Mouse (Mus musculus): ENCODE measurements around the gene Acsl3.

Acsl3 gene

GRCm38 (mm10) chr1:78657671-78658440 lies at the start of gene Acsl3, which contains the start of gene Utp14b:
Acsl3 (plus strand) TSS chr1:78657825.
Utp14b (plus strand) TSS chr1:78658038.
- peak; percentile 97 for DNase-seq (ENCODE audit: low spot score)

- peak; percentile 36 for DNase-seq (ENCODE audit: low spot score)
These were observed 48.3 kb upstream of the Acsl3 start for GRCm38 (mm10) chr1:78609134-78609907.

- DNase-seq (ENCODE audit: low spot score) = no peak
These were observed 46.6 kb upstream of the Acsl3 start for GRCm38 (mm10) chr1:78611039-78611438.

- DNase-seq (ENCODE audit: low spot score) = no peak
These were observed 44.7 kb upstream of the Acsl3 start for GRCm38 (mm10) chr1:78612959-78613358.

GRCm38 (mm10) chr1:78624352-78624751 lies 33.3 kb upstream of the Acsl3 start:
- no peak for DNase-seq (ENCODE audit: low spot score)

GRCm38 (mm10) chr1:78634486-78634885 lies 23.1 kb upstream of the Acsl3 start:
- DNase-seq (ENCODE audit: low spot score) = no peak

GRCm38 (mm10) chr1:78640871-78641270 lies 16.8 kb upstream of the Acsl3 start:
- DNase-seq (ENCODE audit: low spot score) = no peak

GRCm38 (mm10) chr1:78641791-78642190 lies 15.8 kb upstream of the Acsl3 start:
- no peak for DNase-seq (ENCODE audit: low spot score)

- no peak for DNase-seq (ENCODE audit: low spot score)
These were observed 15.4 kb upstream of the Acsl3 start for GRCm38 (mm10) chr1:78642197-78642596.

GRCm38 (mm10) chr1:78647317-78647885 lies 10.2 kb upstream of the Acsl3 start:
- no peak for DNase-seq (ENCODE audit: low spot score)

GRCm38 (mm10) chr1:78649269-78650061 lies 8.2 kb upstream of the Acsl3 start:
- DNase-seq (ENCODE audit: low spot score) = peak; percentile 21

GRCm38 (mm10) chr1:78656472-78656871 lies 1.2 kb upstream of the Acsl3 start:
- no peak for DNase-seq (ENCODE audit: low spot score)

GRCm38 (mm10) chr1:78657021-78657629 lies 500 bp upstream of the Acsl3 start:
- DNase-seq (ENCODE audit: low spot score) = no peak

- peak; percentile 32 for DNase-seq (ENCODE audit: low spot score)
These were observed 1.0 kb downstream of the Acsl3 start for GRCm38 (mm10) chr1:78658441-78659269.

GRCm38 (mm10) chr1:78659270-78659823 lies 1.7 kb downstream of the Acsl3 start:
- DNase-seq (ENCODE audit: low spot score) = peak; percentile 32

GRCm38 (mm10) chr1:78664326-78664725 lies 6.7 kb downstream of the Acsl3 start:
- DNase-seq (ENCODE audit: low spot score) = no peak

GRCm38 (mm10) chr1:78665954-78666499 lies 8.4 kb downstream of the Acsl3 start:
- no peak for DNase-seq (ENCODE audit: low spot score)

GRCm38 (mm10) chr1:78666585-78666984 lies 9.0 kb downstream of the Acsl3 start:
- DNase-seq (ENCODE audit: low spot score) = no peak

- no peak for DNase-seq (ENCODE audit: low spot score)
These were observed 24.7 kb downstream of the Acsl3 start for GRCm38 (mm10) chr1:78682291-78682690.

GRCm38 (mm10) chr1:78684128-78684527 lies 26.5 kb downstream of the Acsl3 start:
- no peak for DNase-seq (ENCODE audit: low spot score)
